Mouse (Mus musculus) layer of hippocampus, adult 11-12 months (tissue): ENCODE data around the gene Tmem72.

Source experiments
- DNase-seq: peaks from one replicate; pipeline ENCODE4 v3.0.0; 2022; ENCODE audit warnings: low spot score

The Tmem72 gene

GRCm38 (mm10) chr6:116679563-116680288 is 37.0 kb downstream of the Tmem72 start:
- DNase-seq = peak; percentile 46

GRCm38 (mm10) chr6:116677321-116677720 is 39.4 kb downstream of the Tmem72 start:
- no peak for DNase-seq

- DNase-seq = no peak
Measured at GRCm38 (mm10) chr6:116676355-116676913, 40.3 kb downstream of the Tmem72 start.

GRCm38 (mm10) chr6:116674283-116674886 is 42.3 kb downstream of the Tmem72 start:
- DNase-seq = no peak

- DNase-seq = peak; percentile 76
Measured at GRCm38 (mm10) chr6:116673471-116674282, 43.0 kb downstream of the Tmem72 start, which contains the start of gene Rassf4. Rassf4 (minus strand) TSS chr6:116673952.

GRCm38 (mm10) chr6:116672349-116672748 is 44.4 kb downstream of the Tmem72 start:
- DNase-seq = no peak

- no peak for DNase-seq
Measured at GRCm38 (mm10) chr6:116671768-116672167, 44.9 kb downstream of the Tmem72 start.

- DNase-seq = no peak
Measured at GRCm38 (mm10) chr6:116671031-116671430, 45.7 kb downstream of the Tmem72 start.

- peak; percentile 49 for DNase-seq
Measured at GRCm38 (mm10) chr6:116670144-116670543, 46.6 kb downstream of the Tmem72 start.

- DNase-seq = no peak
Measured at GRCm38 (mm10) chr6:116668682-116669470, 47.8 kb downstream of the Tmem72 start.

- DNase-seq = no peak
Measured at GRCm38 (mm10) chr6:116667382-116667781, 49.3 kb downstream of the Tmem72 start.

GRCm38 (mm10) chr6:116666892-116667291 is 49.8 kb downstream of the Tmem72 start:
- no peak for DNase-seq

- no peak for DNase-seq
Measured at GRCm38 (mm10) chr6:116666085-116666750, 50.5 kb downstream of the Tmem72 start.

- DNase-seq = no peak
Measured at GRCm38 (mm10) chr6:116664830-116665229, 51.9 kb downstream of the Tmem72 start.

GRCm38 (mm10) chr6:116664031-116664430 is 52.7 kb downstream of the Tmem72 start:
- DNase-seq = no peak

- no peak for DNase-seq
Measured at GRCm38 (mm10) chr6:116663364-116663763, 53.3 kb downstream of the Tmem72 start.

- DNase-seq = peak; percentile 79
Measured at GRCm38 (mm10) chr6:116653684-116654454, 62.8 kb downstream of the Tmem72 start.

GRCm38 (mm10) chr6:116653191-116653590 is 63.5 kb downstream of the Tmem72 start:
- DNase-seq = no peak

- no peak for DNase-seq
Measured at GRCm38 (mm10) chr6:116651437-116652118, 65.1 kb downstream of the Tmem72 start.

GRCm38 (mm10) chr6:116650406-116650805 is 66.3 kb downstream of the Tmem72 start, which contains the start of gene Depp1:
Depp1 (plus strand) TSS chr6:116650609.
- DNase-seq = no peak
